Mouse (Mus musculus): ENCODE measurements around the gene Cachd1.

Gene Cachd1

DNA sequence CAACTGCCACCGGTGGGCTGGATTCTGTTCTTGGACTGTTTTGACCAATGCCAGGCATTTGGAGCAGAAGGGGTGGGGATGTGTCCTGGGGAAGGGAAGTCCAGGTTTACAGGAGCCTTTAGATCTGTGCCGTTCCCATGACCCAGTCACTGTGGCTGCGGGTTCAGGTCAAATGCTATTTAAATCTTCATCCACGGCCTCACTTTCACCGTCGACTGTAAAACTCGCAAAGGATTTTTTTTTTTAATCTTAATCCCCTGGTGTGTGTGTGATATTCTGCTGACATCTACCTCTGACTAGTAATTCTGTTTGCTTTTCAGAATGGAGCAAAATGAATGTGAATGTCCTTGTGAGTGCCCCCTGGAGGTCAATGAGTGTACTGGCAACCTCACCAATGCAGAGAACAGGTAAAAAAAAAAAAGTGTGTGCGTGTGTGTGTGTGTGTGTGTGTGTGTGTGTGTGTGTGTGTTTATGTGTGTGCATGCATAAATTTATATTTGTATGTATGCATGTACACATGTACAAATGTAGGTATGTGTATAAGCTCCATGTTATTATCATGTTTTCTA, 211.8 kb downstream of the Cachd1 start:
- DNase-seq (ENCODE audit: extremely low spot score, low spot score) = no peak

DNA sequence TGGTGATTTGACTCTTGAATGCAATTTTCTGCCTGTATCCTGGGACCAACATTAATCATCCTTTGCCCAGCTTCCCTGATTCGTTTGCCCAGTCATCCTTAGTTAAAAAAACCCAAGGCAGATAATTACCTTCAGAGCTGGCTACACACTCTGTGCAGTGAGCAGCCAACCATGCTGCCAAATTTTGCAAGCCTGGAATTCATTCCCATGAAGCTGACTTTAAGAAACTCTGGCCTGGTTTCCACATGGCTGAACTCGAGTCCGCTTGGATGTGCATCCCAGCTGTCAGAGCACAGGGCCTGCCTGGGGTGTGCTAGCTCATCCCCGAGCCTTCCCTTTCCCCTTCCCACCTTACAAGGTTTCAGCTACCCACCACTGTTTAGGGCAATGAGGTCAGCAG, 214.5 kb downstream of the Cachd1 start:
- no peak for DNase-seq (ENCODE audit: extremely low spot score, low spot score)

DNA sequence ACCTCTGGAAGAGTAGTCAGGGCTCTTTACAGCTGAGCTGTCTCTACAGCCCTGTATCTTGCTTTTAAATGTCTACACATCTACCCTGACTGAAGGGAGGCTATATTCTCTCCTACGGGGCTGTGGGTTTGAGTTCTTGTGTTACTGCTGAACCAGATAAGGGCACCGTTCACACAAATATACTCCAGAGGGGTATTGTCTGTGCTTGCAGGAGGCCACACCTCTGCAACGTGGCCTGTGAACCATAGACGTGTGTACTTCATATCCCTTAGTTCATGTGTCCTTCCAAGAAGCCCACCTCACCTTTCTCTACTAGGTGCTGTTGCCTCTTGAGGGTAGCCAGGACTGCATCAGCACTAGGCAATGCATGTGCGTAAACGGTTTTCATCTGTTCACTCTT, 215.6 kb downstream of the Cachd1 start:
- DNase-seq (ENCODE audit: extremely low spot score, low spot score) = no peak

DNA sequence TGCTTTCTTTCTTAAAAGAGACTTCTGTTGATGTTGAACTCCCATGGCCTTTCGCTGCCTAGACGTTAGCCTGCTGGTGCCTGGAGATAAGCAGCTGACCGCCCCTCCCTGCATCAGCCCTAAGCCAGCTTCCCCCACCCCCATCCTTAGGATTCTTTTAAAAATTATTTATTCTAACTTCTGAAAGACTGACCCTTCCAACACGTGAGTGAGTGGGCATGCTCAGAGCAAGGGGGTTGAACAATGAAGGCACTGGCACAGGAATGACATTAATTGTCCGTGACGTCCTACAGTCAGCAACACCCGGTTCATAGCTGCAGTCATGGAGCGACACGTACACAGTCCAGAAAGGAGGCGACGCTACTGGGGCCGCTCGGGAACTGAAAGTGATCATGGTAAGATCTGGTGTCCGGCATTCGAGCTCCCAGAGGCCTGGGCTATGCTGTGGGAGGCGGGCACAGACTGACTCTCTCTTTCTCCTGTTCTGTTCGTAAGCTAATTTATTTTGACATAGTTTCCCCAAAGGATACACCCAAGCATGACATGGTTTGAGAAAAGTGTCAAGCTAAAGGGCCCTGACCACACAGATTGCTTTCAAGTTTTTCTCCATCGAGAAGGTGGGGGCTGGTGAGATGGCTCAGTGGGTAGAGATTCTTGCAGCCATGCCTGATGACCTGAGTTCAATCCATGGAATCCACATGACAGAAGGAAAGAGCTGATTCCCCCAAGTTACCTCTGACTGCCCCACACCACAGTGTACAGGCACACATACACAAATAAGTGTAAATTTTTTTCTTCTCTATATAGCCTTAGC, 218.2 kb downstream of the Cachd1 start:
- no peak for DNase-seq (ENCODE audit: extremely low spot score, low spot score)

DNA sequence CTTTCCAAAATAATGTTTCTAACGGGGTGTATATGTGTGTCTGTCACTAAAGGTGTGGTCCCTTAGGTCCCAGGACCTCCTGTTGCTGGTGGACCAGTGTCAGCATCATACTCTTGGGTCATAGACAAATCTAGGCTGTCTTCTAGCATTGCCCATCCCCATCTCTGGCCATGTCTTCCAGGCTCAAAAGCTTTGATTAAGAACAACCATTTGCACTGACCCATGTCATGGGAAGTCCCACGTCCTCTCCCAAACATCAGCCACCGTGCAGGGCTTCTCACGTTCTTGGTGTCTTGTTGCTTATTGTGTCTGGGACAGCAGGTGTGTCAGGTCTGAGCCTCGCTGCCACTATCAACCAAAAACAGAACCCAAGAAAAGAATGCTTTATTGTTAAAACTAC, 219.1 kb downstream of the Cachd1 start:
- no peak for DNase-seq (ENCODE audit: extremely low spot score, low spot score)

DNA sequence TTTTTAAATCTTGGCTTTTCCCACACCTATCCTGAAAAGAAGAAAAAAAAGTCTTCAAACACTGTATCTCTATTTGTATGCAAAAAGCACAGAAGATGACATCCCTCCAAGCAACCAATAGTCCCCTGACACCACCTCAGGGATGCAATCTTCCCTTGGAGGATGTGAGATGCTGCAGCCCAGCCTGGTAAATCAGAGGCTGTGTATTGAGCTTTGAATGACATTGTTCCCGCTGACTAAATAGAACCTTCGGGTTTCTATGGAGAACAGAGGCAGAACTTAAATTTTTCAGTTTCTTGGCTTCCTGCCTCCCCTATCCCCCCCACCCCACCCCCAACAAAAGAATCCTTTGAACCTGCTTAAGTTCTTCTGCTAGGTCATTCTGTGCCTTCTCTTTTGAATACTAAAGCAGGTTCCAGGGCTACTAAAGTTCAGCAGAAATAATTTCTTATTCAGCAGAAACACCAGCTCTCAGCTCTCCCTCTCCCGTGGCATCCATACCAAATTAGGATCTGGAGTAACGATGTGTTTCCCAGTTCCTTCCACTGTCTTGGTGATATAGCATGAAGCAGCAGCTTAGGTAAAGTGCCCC, 219.7 kb downstream of the Cachd1 start:
- no peak for DNase-seq (ENCODE audit: extremely low spot score, low spot score)

DNA sequence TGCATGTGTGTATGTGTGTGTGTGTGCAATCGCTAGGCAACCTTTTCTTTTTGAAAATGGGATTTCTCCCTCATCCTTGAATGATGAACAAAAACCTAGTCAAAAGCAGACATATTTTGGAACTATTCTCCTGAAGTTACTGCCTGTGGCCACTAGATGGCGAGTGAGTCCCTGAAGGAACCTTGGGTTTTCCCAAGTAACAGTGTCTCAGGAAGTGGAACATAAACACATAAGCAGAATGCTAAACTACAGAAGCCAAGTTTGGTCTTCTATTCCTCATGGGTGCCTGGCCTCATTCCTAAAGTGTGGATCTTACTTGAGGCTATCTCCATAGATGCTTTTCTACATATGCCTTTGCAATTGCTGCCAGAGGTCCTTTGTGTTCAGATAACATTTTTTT, 221.7 kb downstream of the Cachd1 start:
- peak; percentile 39 for DNase-seq (ENCODE audit: extremely low spot score, low spot score)

DNA sequence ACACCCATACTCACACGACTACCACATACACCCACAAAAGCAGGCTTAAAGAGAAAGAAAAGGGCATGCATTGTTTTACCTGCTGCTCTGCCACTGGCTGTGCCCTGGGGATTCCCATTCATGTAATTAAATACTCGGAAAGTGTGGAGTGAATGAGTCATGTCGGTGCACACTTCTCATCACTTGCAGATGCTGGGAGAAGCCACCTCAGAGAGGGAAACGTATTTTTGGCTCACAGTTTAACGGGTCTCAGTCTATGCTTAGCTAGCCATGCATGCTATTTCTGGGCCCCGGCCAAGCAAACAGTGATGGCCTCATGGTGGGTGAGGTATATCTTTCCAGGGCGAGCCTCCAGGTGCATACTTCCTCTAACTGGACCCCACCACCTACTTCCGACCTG, 222.4 kb downstream of the Cachd1 start:
- no peak for DNase-seq (ENCODE audit: extremely low spot score, low spot score)

DNA sequence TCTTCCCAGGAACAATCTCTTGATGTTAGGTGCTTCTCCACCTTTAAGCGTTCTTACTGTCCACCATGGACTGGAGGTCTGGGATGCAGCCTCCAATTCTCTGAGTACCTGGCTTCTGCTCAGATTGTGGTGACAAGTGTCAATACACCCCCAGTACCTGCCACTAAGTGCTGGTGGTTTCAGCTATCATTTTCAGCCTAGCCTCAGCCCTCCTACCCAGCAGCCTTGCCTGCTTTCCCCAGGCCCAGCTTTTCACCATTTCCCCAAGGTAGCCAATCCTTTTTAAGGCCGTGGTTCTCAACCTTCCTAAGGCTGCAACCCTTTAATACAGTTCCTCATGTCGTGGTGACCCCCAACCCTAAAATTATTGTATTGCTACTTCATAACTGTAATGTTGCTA, 224.1 kb downstream of the Cachd1 start:
- no peak for DNase-seq (ENCODE audit: extremely low spot score, low spot score)

DNA sequence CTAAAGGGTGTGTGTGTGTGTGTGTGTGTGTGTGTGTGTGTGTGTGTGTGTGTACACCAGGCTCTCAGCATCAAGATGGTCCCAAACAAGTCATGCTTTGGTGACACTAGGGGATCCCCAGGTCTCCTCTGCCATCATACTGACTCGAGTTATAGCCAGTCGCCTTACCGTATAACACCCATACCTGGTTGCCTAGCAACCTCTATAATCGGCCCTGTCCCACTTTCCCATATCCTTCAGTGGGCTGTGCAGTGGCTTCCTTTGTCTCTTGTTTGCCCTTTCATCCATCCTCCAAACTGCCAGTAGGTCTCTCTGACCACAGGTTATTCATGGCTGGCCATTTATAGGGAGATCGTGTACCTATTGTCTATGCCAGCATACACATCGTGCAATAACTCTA, 224.6 kb downstream of the Cachd1 start:
- DNase-seq (ENCODE audit: extremely low spot score, low spot score) = no peak

DNA sequence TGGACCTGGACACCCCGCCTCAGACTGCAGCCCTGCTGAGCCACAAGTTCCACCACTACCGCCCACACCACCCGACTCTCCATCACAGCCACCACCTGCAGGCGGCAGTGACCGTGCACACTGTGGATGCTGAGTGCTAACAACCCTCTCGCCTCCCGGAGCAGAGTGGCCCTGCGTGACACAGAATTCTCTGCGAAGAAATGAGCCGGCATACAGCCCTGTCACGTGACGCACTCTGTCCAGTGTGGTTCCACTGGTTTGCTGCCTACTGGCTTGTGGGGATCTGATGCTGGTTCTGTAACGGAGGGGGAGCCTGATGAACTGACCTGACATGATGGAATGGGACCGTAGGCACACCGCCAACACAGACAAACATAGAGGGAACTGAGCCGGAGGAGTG, 226.5 kb downstream of the Cachd1 start:
- DNase-seq (ENCODE audit: extremely low spot score, low spot score) = no peak

DNA sequence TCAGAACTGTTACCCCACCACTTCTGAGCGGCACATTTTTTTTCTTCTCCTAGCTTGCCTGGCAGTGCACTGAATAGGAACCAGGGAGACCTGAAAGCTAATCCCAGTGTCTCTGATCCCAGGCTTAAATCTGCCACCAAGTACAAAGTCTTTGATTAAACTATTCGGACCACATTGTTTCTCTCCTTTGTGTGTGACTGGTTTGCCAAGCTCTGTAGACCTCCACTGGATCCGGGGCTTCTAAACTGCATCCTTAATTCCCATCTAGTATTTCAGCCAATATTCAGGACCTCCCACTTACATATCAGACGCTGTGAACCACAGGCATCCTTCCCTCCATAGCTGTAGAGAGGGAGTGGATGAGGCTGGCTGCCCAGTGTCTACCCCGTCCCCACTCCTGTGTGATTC, 231.9 kb downstream of the Cachd1 start:
- DNase-seq (ENCODE audit: extremely low spot score, low spot score) = no peak

DNA sequence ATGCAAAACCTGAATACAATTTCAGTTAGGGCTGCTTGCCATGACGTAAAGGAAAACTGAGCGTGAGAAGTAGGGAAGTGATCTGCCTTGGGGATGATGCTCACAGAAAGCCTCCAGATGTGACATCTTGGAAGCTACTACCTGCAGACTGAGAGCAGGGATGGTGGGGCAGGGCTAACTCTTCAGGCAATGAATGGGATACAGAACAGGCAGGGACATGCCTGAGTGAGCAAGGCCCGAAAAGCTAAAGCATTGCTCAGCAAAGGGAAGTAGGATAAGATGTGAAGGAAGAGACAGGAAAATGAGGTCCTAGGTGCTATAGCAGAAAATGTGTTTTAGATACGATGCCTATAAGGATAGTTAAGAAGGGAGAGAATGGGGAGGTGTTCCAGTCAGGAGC, 232.6 kb downstream of the Cachd1 start:
- DNase-seq (ENCODE audit: extremely low spot score, low spot score) = no peak

DNA sequence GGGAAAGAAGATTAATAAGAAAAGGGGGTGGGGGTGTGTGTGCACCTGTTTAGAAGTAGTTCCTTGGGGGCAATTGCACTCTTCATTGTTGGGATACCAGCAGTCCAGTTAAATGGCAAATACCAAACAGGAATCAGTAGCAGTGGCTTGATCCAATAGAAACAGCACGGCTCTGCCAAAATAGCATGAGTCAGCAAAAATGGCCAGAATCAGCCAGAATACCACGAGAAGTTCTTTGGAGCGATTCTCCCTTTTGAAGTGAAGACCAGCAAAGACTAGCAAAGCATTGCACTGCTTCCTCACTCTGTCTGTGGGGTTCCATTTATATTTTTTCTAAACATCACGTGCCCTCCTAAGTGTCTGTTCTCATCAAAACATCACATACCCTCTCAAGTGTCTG, 241.3 kb downstream of the Cachd1 start:
- no peak for DNase-seq (ENCODE audit: extremely low spot score, low spot score)

DNA sequence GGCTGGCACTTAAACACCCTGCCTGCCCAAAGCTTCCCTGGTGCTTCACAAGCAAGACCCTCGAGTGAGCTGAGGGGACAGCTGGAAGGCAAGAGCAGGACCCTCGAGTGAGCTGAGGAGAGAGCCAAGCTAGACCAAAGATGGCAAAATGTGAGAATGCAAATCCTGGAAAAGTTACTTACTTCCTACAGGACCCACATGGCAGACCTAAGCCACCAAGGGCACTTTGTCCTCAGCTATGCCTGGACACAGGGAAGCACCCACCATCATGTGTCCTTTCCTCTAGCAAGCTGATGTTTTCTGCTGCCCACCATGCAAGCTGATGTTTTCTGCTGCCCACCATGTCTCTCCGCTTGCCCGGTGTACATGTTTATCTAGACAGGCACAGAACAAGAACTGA, 244.1 kb downstream of the Cachd1 start, which contains the start of gene Gm10577:
Gene Gm10577 (minus strand): TSS at position 101 of the 400 bp plus-strand sequence.
- no peak for DNase-seq (ENCODE audit: extremely low spot score, low spot score)

DNA sequence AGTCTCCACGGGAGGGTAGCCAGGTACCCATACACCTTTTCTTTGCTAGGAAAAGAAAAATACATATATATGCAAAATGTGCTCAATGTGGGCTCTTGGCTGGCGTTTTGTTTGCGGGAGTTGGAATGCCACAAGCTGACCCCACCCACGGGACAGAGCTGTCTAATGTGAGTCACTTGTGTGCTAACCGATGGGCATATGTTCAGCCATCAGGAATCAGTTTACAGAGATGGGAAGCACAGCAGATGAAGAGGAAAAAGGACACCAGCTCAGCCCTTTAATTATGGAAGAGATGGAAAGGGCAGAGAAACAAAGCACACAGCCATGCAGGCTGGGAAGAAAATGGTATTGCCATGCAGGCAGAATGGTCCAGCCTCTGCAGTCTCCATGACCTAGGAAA, 250.1 kb downstream of the Cachd1 start:
- no peak for DNase-seq (ENCODE audit: extremely low spot score, low spot score)

DNA sequence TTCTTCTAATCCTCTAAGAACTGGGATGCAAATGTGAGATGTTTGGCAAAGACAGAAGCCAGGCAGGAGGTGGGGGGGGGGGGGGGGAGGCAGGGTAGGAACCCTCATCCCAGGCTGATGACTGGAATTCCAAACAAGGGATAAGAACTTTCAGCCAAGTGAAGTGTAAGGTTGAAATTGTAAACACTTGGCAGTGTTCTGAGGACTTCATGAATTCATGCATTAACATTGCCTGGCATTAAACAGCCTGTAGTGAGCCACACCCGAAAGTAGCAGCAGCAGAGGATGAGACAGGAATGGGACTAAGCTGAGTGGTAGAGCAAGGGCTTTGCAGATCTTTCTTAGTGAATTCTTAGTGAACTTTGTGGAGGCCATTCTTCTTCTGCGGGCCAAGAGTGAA, 250.5 kb downstream of the Cachd1 start:
- DNase-seq (ENCODE audit: extremely low spot score, low spot score) = no peak

DNA sequence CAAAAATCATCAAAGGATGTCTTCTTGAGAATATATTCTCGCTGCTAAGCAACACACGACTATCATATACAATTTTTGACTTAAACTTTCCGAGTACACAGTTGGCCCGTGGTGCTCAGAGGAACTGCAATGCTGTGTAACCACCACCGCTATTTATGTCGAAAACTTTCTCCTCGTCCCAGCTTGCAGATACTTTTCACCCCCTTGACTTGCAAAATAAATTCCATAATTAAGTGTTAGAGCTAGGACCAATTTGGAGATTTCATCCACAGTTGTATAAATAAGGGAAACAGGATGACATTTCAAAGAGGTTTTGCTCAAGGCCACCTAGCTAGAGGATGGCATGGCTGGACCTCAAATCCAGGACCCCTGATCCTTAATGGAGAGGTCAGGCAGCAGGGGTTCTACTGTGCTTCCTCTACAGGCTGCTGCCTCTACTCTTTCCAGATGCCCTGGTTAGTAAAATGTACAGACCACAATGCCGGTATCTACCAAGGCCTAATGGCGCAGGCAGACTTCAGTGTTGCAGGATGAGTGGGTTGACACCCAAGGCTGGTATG, 251.5 kb downstream of the Cachd1 start:
- no peak for DNase-seq (ENCODE audit: extremely low spot score, low spot score)

DNA sequence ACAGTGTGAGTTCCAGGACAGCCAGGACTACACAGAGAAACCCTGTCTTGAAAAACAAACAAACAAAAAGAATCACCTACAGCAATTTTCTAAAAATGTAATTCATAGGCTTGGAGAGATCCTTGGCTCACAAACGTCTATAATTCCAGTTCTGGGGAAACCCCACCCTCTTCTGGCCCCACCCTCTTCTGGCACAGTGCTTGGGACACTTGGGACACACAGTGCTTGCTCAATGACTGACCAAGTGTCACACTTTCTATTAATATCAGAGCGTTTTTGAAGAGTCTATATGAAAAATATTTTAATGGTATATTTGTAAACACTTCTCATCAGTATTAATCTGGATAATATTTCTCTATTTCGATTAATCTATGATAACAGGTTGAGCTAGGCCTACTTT, 256.6 kb downstream of the Cachd1 start:
- no peak for DNase-seq (ENCODE audit: extremely low spot score, low spot score)

DNA sequence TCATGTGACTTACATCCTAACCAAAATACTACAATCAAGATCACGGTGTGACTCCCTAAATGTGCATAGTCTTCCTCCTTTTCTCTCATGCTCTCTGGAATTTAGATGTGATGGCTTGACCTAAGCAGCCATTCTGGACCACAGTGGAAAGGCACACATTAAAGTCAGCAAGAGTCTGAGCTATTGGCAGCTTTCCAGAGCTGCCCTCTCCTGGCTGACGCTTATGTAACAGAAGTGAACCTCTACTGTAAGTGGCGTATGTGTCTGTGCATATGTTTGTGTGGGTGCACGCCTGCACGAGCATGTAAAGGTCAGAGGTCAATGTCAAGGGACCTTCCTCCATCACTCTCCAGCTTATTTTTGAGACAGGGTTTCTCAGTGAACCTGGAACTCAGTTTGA, 258.7 kb downstream of the Cachd1 start:
- DNase-seq (ENCODE audit: extremely low spot score, low spot score) = no peak

DNA sequence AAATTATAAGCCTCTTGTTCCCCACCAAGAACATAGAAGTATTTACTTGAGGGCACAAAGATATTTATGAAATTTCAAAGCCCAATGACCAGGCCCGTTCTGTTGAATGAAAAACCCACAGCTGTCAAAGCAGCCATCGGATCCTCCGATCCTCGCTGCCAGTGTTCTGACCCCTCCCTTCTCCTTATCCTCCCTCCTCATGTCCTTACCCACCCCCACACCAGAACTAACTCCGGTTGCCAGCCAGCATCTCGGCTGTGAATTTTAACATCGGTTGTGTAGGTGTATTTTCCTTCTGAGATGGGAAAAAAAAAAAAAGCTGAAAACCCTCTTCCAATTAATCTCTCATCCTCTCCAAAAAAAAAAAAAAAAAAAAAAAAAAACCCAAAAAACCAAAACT, 260.7 kb downstream of the Cachd1 start:
- no peak for DNase-seq (ENCODE audit: extremely low spot score, low spot score)

DNA sequence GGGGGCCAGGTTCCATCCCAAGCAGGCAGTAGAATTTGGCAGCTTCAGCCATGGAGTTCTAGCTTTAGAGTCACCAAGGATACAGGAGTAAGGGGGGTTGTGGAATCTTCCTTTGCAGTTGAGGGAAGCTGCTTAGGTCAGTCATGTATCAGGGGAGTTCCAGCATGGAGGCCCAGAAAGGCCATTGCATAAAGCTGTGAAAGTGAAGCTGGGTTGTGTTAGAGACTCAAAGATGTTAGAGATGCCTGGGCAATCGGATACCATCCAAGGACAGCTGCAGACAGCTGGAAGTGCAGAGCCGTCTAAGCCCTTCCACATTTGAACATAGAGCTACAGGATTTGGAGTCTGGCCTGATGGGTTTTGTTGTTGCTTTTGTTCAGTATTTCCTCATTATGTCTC, 267.2 kb downstream of the Cachd1 start:
- no peak for DNase-seq (ENCODE audit: extremely low spot score, low spot score)

DNA sequence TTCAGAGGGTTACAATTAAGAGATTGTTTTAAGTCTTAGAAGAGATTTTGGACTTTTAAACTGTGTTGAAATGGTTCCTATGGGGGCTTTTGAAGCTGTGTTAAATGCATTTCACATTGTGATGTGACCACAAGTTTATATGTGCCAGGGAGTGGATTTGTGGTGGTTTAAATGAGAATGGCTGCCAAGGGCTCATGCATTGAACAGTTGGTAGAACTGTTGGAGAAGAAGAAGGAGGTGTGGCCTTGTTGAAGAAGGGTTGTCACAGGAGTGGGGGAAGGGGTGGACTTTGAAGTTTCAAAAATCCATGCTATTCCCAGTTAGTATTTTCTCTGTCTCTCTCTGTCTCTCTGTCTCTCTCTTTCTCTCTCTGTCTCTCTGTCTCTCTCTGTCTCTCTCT, 267.7 kb downstream of the Cachd1 start:
- no peak for DNase-seq (ENCODE audit: extremely low spot score, low spot score)
